Mouse (Mus musculus) lung, embryonic 15.5 days (tissue): ENCODE measurements around the gene 4930519P11Rik. TPM values are rescaled to one million over a fixed set of nuclear protein-coding genes. Genes with fewer than 3 reads are reported as not detected.

Experiments used
- ATAC-seq: fragments of 200-750 bp; cut with Nextera tagmentation; 2 replicates; pipeline ENCODE4 v1.8.0; 2017; ENCODE audit warnings: moderate number of reproducible peaks, borderline replicate concordance; ENCODE audit not compliant: low FRiP score, low TSS enrichment; ENCODE audit errors: extremely low read depth
- H3K27ac ChIP-seq: fragments of 300-500 bp; sonication (generic); 2 replicates; pipeline ENCODE4 v1.5.1; 2015; ENCODE audit warnings: moderate library complexity, mild to moderate bottlenecking, inconsistent platforms
- H3K27me3 ChIP-seq: fragments of 300-500 bp; sonication (generic); 2 replicates; pipeline ENCODE4 v1.6.1; 2015; ENCODE audit warnings: inconsistent platforms
- H3K36me3 ChIP-seq: fragments of 300-500 bp; sonication (generic); 2 replicates; pipeline ENCODE4 v1.6.1; 2015; ENCODE audit warnings: inconsistent platforms
- H3K4me1 ChIP-seq: fragments of 300-500 bp; sonication (generic); 2 replicates; pipeline ENCODE4 v1.6.1; 2015; ENCODE audit warnings: inconsistent platforms
- H3K4me2 ChIP-seq: fragments of 300-500 bp; sonication (generic); 2 replicates; pipeline ENCODE4 v1.6.1; 2015; ENCODE audit warnings: inconsistent platforms, mild to moderate bottlenecking, moderate library complexity
- H3K4me3 ChIP-seq: fragments of 300-500 bp; sonication (generic); 2 replicates; pipeline ENCODE4 v1.5.1; 2015; ENCODE audit warnings: mild to moderate bottlenecking, inconsistent platforms
- H3K9ac ChIP-seq: fragments of 300-500 bp; sonication (generic); 2 replicates; pipeline ENCODE4 v1.6.1; 2015; ENCODE audit warnings: inconsistent platforms
- H3K9me3 ChIP-seq: fragments of 300-500 bp; sonication (generic); 2 replicates; pipeline ENCODE4 v1.6.1; 2016; ENCODE audit warnings: inconsistent platforms
- WGBS: fragments of 180-500 bp; shearing (Covaris S2); methylation state at CpG from one replicate; pipeline ENCODE4 v1.1.7; 2015; 5-methylcytosine and 5-hydroxymethylcytosine counted together
- polyA plus RNA-seq: library from polyadenylated mRNA; unstranded; fragments of >200 nt; fragmentation: Nextera tagmentation; extraction: Ambion mirVana; gene quantifications from 2 replicates; pipeline ENCODE4 v1.2.1, GENCODE M21; 2015

The 4930519P11Rik gene
- polyA plus RNA-seq, 1 experiment from 2014 or later = not detected

DNA sequence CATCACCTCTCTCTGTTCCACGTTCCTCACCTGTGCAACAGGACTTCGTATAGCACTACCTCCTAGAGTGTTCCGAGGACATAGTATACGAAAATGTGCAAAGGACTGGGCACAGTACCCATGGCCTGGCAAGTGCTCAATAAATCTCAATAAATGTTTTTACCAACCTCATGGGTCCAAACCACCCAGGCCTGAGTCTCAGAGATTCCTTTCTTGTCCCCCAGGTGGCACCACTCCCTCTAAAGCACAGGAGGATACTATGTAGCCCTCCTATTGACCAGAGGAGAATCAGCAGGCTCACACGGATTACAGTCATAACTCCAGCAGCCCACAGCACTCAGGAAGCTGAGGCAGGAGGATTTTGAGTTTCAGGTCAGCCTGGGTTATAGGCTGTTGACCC lies 33.4 kb upstream of the 4930519P11Rik start:
- H3K9me3 ChIP-seq = no peaks in the 10 kb centered on the region
- no peak for ATAC-seq
- 78% methylated on average over 5 of the region's 5 CpGs for WGBS

DNA sequence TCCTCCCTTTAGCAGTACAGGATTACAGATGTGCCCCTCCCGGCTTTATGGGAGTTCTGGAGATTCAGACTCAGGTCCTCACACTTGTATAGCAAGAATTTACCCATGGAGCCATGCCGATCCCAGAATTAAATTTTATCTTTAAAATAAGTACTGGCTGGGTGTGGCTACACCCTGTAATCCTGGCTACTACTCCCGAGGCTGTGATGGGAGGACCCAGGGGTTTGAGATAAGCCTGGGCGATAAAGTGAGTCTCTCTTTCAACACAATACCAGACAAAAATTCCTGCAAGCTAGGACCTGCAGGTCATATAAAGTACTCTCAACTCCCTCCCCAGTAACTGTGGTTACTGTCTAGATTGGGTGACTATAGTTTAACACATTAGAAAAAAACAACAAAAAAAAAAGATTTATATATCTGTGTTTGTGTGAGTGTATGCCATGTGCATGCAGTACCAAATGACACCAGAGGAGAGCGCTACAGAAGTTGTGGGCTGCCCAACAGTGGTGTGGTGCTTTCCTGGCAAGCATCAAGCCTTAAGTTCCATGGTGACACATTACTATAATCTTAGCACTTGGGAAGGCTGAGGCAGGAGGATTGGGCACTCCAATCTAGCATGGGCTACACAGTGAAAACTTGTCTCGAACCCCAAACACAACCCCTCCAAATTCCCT lies 29.6 kb upstream of the 4930519P11Rik start:
- peak overlapping the region; percentile 85 for H3K27ac ChIP-seq
- peaks cover 7% of the 10 kb centered on the region; the same call in 1 of the 2 replicates for H3K4me1 ChIP-seq
- WGBS = 70% methylated on average over 6 of the region's 6 CpGs
- H3K4me3 ChIP-seq = no peak overlapping the region
- H3K27me3 ChIP-seq = no peaks in the 10 kb centered on the region
- H3K9ac ChIP-seq = no peak overlapping the region
- peaks cover 13% of the 10 kb centered on the region for H3K36me3 ChIP-seq
- no peaks in the 10 kb centered on the region for H3K9me3 ChIP-seq
- ATAC-seq = no peak
- H3K4me2 ChIP-seq = peak overlapping the region; percentile 30; the same call in 1 of the 2 replicates

More for the DNA sequence above, 33.4 kb upstream of the 4930519P11Rik start:
- Histone ChIP-seq H3K4me3 (no peak overlapping the region), H3K9ac (no peak overlapping the region), H3K27me3 (no peaks in the 10 kb centered on the region), H3K4me2 (no peak overlapping the region), H3K4me1 (peaks cover 7% of the 10 kb centered on the region; the same call in 1 of the 2 replicates), H3K27ac (no peak overlapping the region), H3K36me3 (no peaks in the 10 kb centered on the region)

DNA sequence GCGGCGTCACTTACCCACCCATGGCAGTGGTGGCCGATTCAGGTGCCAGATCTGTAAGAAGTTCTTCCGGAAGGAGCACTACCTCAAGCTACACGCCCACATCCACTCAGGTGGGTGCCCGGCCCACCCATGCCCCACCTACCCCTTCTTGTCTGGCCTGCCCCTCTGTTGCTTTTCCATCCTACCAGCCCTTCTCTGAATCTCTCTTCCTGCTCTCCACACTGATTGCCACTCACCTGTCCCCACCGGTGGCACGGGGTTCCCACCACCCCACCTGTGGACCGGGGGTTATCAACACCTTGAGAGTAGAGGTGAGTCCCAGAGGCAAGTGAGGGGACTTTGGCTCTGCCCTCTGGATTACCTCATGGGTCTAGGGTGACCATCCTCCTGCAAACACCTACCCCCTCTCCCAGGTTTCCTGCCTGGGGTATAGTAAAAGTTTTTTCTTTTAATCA lies 28.8 kb upstream of the 4930519P11Rik start:
- WGBS = 77% methylated on average over 9 of the region's 9 CpGs
- Histone ChIP-seq H3K27ac (peak overlapping the region; percentile 85), H3K9me3 (no peaks in the 10 kb centered on the region), H3K27me3 (no peaks in the 10 kb centered on the region), H3K4me2 (peak overlapping the region; percentile 30), H3K36me3 (peaks cover 14% of the 10 kb centered on the region), H3K4me3 (no peak overlapping the region), H3K9ac (no peak overlapping the region), H3K4me1 (peaks cover 7% of the 10 kb centered on the region; the same call in 1 of the 2 replicates)
- ATAC-seq = peak; percentile 33; the same call in 1 of the 2 replicates

DNA sequence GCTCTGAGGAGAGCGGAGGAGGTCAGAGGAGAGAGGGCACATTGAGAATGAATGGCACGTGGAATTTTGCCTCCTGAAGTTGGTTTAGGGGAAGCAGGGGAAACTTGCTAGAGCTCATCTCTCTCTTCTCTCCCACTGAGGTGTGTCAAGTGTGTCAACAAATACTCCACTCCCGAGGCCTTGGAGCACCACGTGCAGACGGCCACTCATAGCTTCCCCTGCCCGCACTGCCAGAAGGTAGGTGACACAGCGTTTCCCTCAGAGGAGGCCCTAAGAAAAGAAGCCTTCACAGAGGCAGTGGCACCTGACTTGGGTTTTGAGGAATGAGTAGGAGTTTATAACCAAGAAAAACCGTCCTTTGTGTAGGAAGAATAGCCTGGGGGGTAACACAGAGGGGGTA lies 27.9 kb upstream of the 4930519P11Rik start:
- Histone ChIP-seq H3K27ac (peak overlapping the region; percentile 57), H3K36me3 (peaks cover 14% of the 10 kb centered on the region), H3K4me3 (no peak overlapping the region), H3K9me3 (no peaks in the 10 kb centered on the region), H3K4me2 (no peak overlapping the region), H3K9ac (no peak overlapping the region), H3K27me3 (no peaks in the 10 kb centered on the region), H3K4me1 (peaks cover 7% of the 10 kb centered on the region; the same call in 1 of the 2 replicates)
- 59% methylated on average over 8 of the region's 8 CpGs for WGBS
- no peak for ATAC-seq

- H3K27me3 ChIP-seq = no peaks in the 10 kb centered on the region
- no peak overlapping the region for H3K4me2 ChIP-seq
- ATAC-seq = no peak
- H3K9me3 ChIP-seq = no peaks in the 10 kb centered on the region
- peaks cover 7% of the 10 kb centered on the region; the same call in 1 of the 2 replicates for H3K4me1 ChIP-seq
- no peak overlapping the region for H3K27ac ChIP-seq
- 83% methylated on average over 4 of the region's 4 CpGs for WGBS
- H3K9ac ChIP-seq = no peak overlapping the region
- peaks cover 14% of the 10 kb centered on the region for H3K36me3 ChIP-seq
- H3K4me3 ChIP-seq = no peak overlapping the region
Observed at GRCm38 (mm10) chr2:154639115-154639514, 25.9 kb upstream of the 4930519P11Rik start.

- no peak overlapping the region for H3K4me2 ChIP-seq
- no peak overlapping the region for H3K4me3 ChIP-seq
- H3K36me3 ChIP-seq = peaks cover 14% of the 10 kb centered on the region
- no peaks in the 10 kb centered on the region for H3K27me3 ChIP-seq
- no peak overlapping the region for H3K27ac ChIP-seq
- no peaks in the 10 kb centered on the region for H3K9me3 ChIP-seq
- peaks cover 7% of the 10 kb centered on the region; the same call in 1 of the 2 replicates for H3K4me1 ChIP-seq
- ATAC-seq = no peak
- H3K9ac ChIP-seq = no peak overlapping the region
- 89% methylated on average over 3 of the region's 3 CpGs for WGBS
Observed at GRCm38 (mm10) chr2:154638521-154638920, 25.3 kb upstream of the 4930519P11Rik start.

DNA sequence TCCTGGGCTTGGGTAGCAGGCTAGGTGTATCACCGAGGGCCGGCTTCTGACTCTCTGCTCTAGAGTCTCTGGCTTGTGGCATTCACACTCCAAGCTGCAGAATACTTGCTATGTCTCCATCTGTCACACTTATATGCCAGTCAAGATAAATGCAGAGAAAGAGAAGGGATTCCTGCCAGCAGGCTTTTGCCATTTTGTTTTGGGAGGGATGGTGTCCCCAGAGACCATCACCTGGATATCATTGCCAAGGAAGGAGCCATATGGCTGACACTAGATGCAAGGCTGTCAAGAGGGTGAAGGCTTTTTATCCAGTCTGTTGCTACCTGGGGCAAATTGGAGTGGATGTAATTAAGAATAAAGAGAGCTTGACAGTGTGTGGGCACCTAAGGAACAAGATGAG lies 22.6 kb upstream of the 4930519P11Rik start:
- Histone ChIP-seq H3K4me3 (no peak overlapping the region), H3K4me1 (no peaks in the 10 kb centered on the region), H3K36me3 (peaks cover 11% of the 10 kb centered on the region), H3K27ac (no peak overlapping the region), H3K4me2 (no peak overlapping the region), H3K9ac (no peak overlapping the region), H3K27me3 (no peaks in the 10 kb centered on the region), H3K9me3 (no peaks in the 10 kb centered on the region)
- 87% methylated on average over 2 of the region's 2 CpGs for WGBS
- no peak for ATAC-seq

GRCm38 (mm10) chr2:154633876-154634644 lies 20.8 kb upstream of the 4930519P11Rik start:
- Histone ChIP-seq H3K27ac (no peak overlapping the region), H3K9ac (no peak overlapping the region), H3K36me3 (peaks cover 11% of the 10 kb centered on the region), H3K4me3 (no peak overlapping the region), H3K4me2 (no peak overlapping the region), H3K4me1 (no peaks in the 10 kb centered on the region), H3K27me3 (no peaks in the 10 kb centered on the region), H3K9me3 (no peaks in the 10 kb centered on the region)
- no peak for ATAC-seq
- 90% methylated on average over 9 of the region's 9 CpGs for WGBS

GRCm38 (mm10) chr2:154633039-154633742 lies 20.0 kb upstream of the 4930519P11Rik start:
- Histone ChIP-seq H3K27ac (no peak overlapping the region), H3K4me2 (no peak overlapping the region), H3K36me3 (peaks cover 4% of the 10 kb centered on the region), H3K27me3 (no peaks in the 10 kb centered on the region), H3K9me3 (no peaks in the 10 kb centered on the region), H3K4me1 (no peaks in the 10 kb centered on the region), H3K9ac (no peak overlapping the region), H3K4me3 (no peak overlapping the region)
- WGBS = 79% methylated on average over 5 of the region's 5 CpGs
- no peak for ATAC-seq

GRCm38 (mm10) chr2:154632203-154632780 lies 19.1 kb upstream of the 4930519P11Rik start:
- no peaks in the 10 kb centered on the region for H3K9me3 ChIP-seq
- H3K4me2 ChIP-seq = no peak overlapping the region
- no peak overlapping the region for H3K9ac ChIP-seq
- WGBS = 87% methylated on average over 16 of the region's 16 CpGs
- no peaks in the 10 kb centered on the region for H3K4me1 ChIP-seq
- H3K27ac ChIP-seq = no peak overlapping the region
- no peak overlapping the region for H3K4me3 ChIP-seq
- H3K36me3 ChIP-seq = no peaks in the 10 kb centered on the region; the same call in 1 of the 2 replicates
- ATAC-seq = no peak
- no peaks in the 10 kb centered on the region for H3K27me3 ChIP-seq

DNA sequence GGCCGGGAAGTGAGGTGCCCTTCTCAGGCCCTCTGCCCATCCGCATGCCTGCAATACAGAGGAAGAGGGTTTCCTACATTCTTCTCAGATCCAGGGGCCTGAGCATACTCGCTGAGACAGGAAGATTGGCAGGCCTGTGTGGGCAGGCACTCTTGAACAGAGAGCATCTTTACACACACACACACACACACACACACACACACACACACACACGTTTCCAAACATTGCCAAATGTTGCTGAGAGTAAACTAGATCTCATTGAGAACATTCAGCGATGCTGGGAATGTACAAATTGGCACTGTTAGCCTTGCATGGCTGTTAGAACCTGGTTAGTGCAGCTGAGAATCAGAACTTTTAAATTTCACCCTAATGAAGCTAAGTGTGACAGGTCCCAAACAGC lies 17.3 kb upstream of the 4930519P11Rik start:
- no peak overlapping the region for H3K4me3 ChIP-seq
- 73% methylated on average over 5 of the region's 5 CpGs for WGBS

More for the DNA sequence above, 17.3 kb upstream of the 4930519P11Rik start:
- Histone ChIP-seq H3K36me3 (no peaks in the 10 kb centered on the region; the same call in 1 of the 2 replicates), H3K9ac (no peak overlapping the region), H3K9me3 (no peaks in the 10 kb centered on the region), H3K27ac (no peak overlapping the region), H3K4me1 (no peaks in the 10 kb centered on the region), H3K4me2 (no peak overlapping the region), H3K27me3 (no peaks in the 10 kb centered on the region)
- ATAC-seq = no peak
